In genomic region chr7:44814952-44815553, GRCm38 (mm10) we compare ENCODE assay signal across 1 mouse cellular context.
TF ChIP-seq lines count a peak whose summit lies in the region.

No protein-coding gene starts in this region.

TF ChIP-seq in ES-E14, 5 proteins besides CTCF, POLR2A, EP300 and RAD21:
- TF ChIP-seq ZC3H11A (IDR thresholded peaks at IDR 0.05; ENCODE audit: borderline replicate concordance, low read depth, low read length) (no peak), CHD2 (IDR thresholded peaks at IDR 0.05; ENCODE audit: low read depth, low read length) (no peak), HCFC1 (IDR thresholded peaks at IDR 0.05; ENCODE audit: borderline replicate concordance, insufficient read depth, low read length) (no peak)
TF ChIP-seq in ES-E14: peak in this region for 0.
